Mouse (Mus musculus): ENCODE data around the gene Vmac. TPM values are rescaled to one million over a fixed set of nuclear protein-coding genes. Genes with fewer than 3 reads are reported as not detected.

The Vmac gene
- total RNA-seq, 2 experiments from 2014 or later: 1.7 to 2.6 TPM

DNA sequence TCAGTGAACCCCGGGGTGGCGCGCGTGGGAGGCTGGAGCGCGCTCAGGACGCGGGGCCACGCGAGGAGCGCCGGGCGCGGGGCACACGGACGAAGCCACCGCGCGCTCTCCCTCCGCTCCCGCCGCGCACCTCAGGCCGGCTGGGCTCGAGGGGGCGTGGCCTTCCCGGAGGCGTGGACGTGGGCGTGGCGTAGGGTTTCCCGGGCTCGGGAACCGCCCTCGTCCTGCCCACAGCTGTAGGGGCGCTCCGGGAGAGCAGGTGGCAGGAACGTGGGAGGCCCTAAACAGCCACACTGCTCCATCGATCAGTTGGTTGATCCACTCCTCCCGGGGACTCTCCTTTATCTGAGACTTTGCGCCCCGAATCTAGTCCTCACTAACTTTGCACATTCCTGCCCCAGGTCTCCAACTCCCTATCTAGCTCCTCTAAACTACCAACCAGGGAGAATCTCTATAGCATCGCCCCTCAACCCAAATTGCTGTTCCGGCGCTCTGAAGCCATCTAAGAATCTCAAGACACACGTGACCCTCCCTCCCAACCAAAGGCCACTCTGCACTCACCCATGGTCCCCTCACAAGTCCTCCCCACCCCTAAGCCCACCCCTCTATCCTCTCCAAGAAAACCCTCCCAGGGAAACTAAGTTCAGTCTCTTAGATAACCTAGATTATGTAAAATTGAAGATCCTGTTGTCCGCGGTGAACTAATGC is 39.7 kb upstream of the Vmac start, which contains the start of gene Nrtn:
Gene Nrtn, minus strand, starts transcription at position 115 of the 708 bp plus-strand sequence.
- H3K27ac ChIP-seq: peak within 1 kb of the TSS; percentile 59
- no peak for TF ChIP-seq CTCF (IDR thresholded peaks at IDR 0.05)
- intact Hi-C loops (cut with DNase I): loop anchor here (1.0 to 5.0 kb wide), 2 partner anchors 40 to 80 kb away; partner anchors contain the start of gene Ndufa11
- DNase-seq: peak; percentile 92
- H3K4me3 ChIP-seq: peak within 1 kb of the TSS; percentile 81

DNA sequence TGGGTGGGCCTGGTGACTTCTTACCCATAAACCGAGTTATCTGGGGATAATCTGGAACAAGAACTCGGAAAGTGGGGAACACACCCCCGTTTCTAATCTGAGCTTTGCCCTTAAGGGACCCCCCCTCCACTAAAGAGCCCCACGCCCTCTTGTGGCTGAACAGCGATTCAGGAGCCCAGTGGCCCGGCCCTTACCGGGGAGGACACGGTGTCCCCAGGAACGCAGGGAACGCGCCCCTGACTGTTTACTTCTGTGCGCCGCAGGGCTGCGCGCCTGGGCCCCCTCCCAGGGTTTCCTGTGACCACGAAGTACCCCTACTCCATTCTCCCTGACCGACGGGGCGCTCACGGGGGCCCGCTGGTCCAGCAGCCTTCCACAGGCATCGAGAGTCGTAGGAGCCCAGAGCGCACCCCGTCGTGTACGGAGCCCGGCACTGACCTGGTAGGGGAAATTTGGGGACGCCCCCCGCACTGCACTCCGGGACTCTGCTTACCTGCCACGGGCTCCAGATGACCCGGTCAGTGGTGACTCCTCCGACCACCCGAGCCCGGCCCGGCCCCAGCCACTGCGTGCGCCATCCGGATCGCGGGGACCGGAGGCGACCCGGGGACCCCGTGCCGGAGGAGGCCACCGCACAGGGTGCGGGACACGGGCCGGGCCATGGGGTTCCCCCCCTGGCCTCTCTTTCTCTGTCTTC is 39.0 kb upstream of the Vmac start:
- peak; percentile 69 for TF ChIP-seq CTCF (IDR thresholded peaks at IDR 0.05)
- intact Hi-C loops (cut with DNase I): loop anchor here (1.0 to 5.0 kb wide), 2 partner anchors 40 to 80 kb away; partner anchors contain the start of gene Ndufa11
- DNase-seq: peak; percentile 68

DNA sequence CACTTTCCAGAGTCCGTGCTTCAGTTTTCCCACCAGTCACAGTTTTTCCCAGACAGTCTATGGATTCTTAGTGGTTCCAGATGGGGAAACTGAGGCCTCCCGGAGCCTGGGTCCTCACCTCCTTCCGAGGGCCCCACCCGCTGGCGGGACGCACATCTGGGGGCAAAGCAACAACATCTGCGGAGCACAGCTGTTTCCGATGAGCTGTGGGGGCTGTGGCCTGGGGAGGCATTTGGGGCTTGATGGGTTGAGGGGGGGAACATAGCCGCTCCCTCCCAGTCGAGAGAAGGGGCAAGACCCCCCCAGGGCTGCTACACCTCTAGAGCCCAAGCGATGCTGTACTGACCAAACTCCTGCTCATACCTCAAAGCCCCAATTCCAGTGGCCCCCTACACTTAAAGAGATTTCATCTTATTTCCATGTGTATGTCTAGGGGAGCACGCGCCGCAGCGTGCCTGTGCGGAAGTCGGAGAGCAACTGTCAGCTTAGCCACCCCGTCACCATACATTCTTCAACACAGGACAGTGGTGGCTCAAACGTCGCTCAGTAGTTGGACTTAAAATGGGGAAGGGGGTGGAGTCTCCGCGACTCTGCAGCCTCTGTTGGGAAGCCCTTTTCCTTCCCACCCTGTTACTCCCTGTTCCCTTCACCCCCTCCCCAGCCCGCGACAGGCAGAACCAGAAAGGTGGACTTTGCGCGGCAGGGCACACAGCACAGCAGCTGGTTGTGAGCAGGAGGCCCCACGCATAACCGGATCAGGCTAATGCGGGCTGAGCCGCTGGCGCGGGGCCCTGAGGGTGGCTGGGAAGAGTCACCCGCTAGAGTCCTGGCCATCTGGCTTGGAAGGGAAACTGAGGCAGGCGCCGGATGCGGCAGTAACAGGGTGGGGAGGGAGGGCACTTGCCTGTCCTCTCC is 36.7 kb upstream of the Vmac start:
- H3K27ac ChIP-seq: no peak overlapping the region
- H3K4me3 ChIP-seq: no peak overlapping the region
- intact Hi-C loops (cut with DNase I): loop anchor here (5.0 kb wide), 1 partner anchor 77 kb away; no protein-coding TSS in a partner anchor
- TF ChIP-seq CTCF (IDR thresholded peaks at IDR 0.05): no peak
- DNase-seq: no peak

More for the DNA sequence above, 39.0 kb upstream of the Vmac start:
- H3K27ac ChIP-seq: peak overlapping the region; percentile 59
- peak overlapping the region; percentile 81 for H3K4me3 ChIP-seq

DNA sequence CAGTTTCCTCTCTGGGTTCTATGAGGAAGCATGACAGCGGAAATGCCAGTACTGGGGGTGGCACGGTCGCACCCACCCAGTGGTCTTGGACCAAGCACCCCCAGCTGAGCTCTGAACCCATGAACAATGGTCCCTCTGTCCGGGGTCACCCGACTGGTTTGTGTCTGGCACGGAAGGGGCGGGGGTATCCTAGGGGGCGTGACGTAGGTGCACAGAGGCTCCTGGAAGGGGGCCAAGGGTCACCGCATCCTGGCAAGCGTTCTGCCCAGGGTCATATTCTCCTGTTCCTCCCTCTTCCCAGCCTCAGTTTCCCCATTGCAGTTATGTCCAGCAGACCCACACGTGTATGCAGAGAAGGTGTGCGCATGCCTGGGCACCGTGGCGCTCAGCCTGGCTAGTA is 35.6 kb upstream of the Vmac start:
- TF ChIP-seq CTCF (IDR thresholded peaks at IDR 0.05): no peak
- no peak overlapping the region for H3K27ac ChIP-seq
- intact Hi-C loops (cut with DNase I): no loop called here
- no peak for DNase-seq
- no peak overlapping the region for H3K4me3 ChIP-seq

DNA sequence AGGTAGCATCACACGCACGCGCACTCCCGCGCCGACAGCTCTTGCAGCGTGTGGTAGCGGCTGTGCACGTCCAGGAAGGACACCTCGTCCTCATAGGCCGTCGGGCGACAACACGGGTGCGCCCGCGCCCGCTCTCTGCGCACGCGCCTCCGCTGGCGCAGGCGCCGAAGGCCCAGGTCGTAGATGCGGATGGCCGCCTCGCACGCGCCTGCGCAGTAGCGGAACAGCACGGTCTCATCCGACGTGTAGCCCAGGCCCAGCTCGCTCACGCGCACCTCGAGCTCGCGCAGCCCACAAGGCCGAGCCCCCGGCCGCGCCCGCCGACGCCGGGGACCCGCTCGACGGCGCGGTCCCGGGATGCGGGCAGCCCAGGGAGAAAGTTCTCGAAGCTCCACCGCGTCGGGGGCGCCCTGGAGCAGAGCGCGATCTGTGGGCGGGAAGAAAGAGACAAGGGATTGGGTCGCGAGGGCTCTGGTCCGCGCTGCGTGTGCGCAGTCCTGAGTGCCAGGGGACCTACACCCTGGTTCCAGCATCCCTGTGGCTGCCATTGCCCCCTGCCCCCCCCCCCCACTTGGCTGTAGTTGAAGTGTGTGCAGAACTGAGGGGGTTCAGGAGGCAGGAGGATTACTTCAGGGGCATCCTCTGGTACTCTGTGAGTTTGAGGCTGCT is 33.7 kb upstream of the Vmac start:
- intact Hi-C loops (cut with DNase I): no loop called here
- no peak for DNase-seq
- no peak for TF ChIP-seq CTCF (IDR thresholded peaks at IDR 0.05)
- Histone ChIP-seq H3K27ac (no peak overlapping the region), H3K4me3 (peak overlapping the region; percentile 37)

DNA sequence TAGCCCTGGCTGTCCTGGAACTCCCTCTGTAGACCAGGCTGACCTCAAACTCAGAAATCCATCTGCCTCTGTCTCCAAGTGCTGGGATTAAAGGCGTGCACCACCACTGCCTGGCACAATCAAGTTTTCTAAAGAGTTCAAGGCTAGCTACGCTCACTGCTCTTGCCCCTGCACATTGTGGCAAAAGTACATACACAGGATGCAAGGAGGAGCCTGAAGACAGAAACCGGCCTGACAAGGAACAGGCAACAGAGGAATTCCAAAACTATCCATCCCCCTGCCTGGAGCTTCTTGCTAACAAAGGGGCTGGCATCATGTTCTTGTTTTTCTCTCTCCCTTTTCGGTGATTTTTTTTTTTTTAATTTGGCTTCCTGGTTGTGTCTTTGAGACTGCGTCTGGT is 26.4 kb upstream of the Vmac start:
- Histone ChIP-seq H3K27ac (no peak overlapping the region), H3K4me3 (no peak overlapping the region)
- intact Hi-C loops (cut with DNase I): no loop called here
- no peak for TF ChIP-seq CTCF (IDR thresholded peaks at IDR 0.05)
- no peak for DNase-seq

DNA sequence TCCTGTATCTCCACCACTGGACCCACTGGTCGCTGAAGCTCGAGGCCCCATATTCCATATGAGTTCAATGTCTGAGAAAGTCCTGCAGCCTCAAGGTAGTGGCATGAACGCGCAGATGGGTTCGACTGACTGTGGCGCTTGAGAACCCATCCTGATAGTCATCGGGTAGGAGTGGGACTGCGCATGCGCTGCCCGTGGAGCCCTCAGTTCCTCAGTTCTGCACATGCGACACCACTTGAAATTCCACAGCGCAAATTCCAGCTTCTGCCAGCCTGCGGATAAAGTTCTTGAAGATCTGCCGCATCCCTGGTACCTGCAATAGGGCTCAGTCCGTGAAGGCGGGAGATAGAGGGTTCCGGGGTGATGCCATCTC is 23.0 kb upstream of the Vmac start:
- no peak for TF ChIP-seq CTCF (IDR thresholded peaks at IDR 0.05)
- intact Hi-C loops (cut with DNase I): no loop called here
- DNase-seq: no peak
- Histone ChIP-seq H3K27ac (no peak overlapping the region), H3K4me3 (no peak overlapping the region)

DNA sequence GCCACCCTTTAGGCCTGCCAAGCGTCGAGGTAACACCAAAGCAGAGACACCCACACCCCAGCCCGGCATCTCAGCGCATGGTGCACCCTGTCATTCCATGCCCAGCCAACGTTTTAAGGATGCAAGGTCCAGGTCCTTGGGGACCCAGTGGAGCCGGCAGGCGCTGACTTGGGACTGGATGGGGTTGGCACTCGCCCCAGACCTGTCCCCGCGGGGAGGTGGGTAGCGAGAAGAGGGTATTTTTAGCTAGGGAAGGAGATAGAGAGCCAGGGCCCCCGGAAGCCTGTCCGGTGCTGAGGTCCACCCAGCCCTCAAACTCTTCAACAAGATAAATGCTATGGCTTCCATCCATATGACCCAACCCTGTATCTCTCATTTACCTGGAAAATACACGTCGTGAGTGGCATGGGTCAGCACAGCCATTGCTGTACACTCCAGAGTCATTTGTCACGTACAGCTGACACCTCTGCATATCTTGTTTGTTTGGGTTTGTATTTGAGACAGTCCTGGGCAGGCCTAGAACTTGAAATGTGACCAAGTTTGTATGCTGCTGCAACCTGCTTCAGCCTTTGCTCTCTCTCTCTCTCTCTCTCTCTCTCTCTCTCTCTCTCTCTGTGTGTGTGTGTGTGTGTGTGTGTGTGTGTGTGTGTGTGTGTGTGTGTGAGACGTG is 22.4 kb upstream of the Vmac start:
- intact Hi-C loops (cut with DNase I): no loop called here

DNA sequence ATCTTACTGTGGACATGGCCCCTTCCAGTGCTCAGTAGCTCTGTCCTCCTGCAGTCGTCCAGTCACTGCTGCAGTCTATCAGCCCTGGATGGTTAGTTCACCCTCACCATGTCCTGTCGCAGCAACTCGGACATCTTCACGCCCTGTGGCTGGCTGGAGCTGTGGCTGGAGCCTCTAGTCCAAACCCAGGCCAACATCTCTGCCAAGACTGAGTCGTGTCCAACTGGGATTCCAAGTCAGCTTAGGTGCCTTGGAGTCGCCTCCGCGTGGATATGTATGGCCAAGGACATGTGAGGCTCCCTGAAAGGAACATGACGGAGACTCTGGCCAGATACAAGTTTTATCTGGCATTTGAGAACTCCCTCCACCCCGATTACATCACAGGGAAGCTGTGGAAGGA is 20.4 kb upstream of the Vmac start:
- H3K4me3 ChIP-seq: no peak overlapping the region
- peak; percentile 8; the same call in 1 of the 2 replicates for TF ChIP-seq CTCF (IDR thresholded peaks at IDR 0.05)
- intact Hi-C loops (cut with DNase I): no loop called here

More for the DNA sequence above, 22.4 kb upstream of the Vmac start:
- DNase-seq: no peak
- H3K27ac ChIP-seq: no peak overlapping the region
- no peak overlapping the region for H3K4me3 ChIP-seq
- TF ChIP-seq CTCF (IDR thresholded peaks at IDR 0.05): no peak

DNA sequence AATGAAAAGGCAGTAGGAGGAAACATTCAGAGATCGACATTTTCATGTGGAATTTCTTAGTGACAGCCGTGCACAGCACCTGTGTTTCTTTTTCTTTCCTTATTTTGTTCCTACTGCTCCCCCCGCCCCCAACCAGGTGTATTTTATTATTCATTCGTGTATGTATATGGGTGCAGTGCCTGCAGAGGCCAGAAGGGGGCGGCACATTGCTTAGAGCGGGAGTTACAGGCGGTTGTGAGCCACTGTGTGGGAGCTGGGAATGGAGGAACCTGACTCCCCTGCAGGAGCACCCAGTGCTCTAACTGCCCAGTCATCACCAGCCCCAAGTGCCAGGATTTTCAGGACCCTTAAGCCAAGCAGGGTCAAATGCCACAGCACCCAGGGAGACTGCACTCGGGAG is 18.7 kb upstream of the Vmac start:
- DNase-seq: no peak
- intact Hi-C loops (cut with DNase I): no loop called here
- H3K27ac ChIP-seq: no peak overlapping the region
- TF ChIP-seq CTCF (IDR thresholded peaks at IDR 0.05): peak; percentile 40
- H3K4me3 ChIP-seq: no peak overlapping the region

More for the DNA sequence above, 20.4 kb upstream of the Vmac start:
- peak; percentile 60 for DNase-seq
- H3K27ac ChIP-seq: no peak overlapping the region

DNA sequence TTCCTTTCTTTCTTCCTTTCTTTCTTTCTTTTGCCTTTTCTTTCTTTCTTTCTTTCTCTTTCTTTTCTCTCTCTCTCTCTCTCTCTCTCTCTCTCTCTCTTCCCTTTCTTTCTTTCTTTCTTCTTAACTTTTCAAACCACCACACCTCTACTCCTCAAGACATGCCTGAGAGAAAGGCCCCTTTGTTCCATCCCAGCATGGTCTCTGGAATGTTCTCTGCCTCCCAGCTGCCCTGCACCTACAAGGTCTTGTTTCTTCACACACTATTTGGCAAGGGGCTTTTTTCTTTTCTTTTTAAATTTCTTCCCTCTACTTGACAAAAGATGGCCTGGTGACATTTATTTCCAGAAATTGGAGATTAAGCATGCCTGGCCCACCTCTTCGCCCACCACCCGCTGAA is 11.8 kb upstream of the Vmac start:
- no peak for TF ChIP-seq CTCF (IDR thresholded peaks at IDR 0.05)
- intact Hi-C loops (cut with DNase I): no loop called here
- DNase-seq: no peak
- Histone ChIP-seq H3K27ac (no peak overlapping the region), H3K4me3 (no peak overlapping the region)
